Mouse (Mus musculus) bone marrow macrophage, adult 2 months (primary cell): ENCODE results near the gene Gm19426.

Source experiments
- CTCF ChIP-seq: IDR thresholded peaks from 2 replicates; pipeline ENCODE4 v1.5.1; 2012; ENCODE audit warnings: low read depth, mild to moderate bottlenecking, low read length, moderate library complexity
- POLR2A ChIP-seq: IDR thresholded peaks from 2 replicates; pipeline ENCODE4 v1.6.1; 2012; ENCODE audit warnings: mild to moderate bottlenecking, low read depth, low read length, borderline replicate concordance

GRCm38 (mm10) chr2:84758542-84759127 is 15.2 kb upstream of the Gm19426 start:
- TF ChIP-seq POLR2A (no peak), CTCF (no peak)
